Mouse (Mus musculus) testis, adult 2 months (tissue): Measurements from ENCODE around the gene Tle3.

Experiments
- CTCF ChIP-seq: fragments of 200-500 bp; IDR thresholded peaks from 2 replicates; pipeline ENCODE4 v1.5.1; 2012; ENCODE audit warnings: low read depth, mild to moderate bottlenecking, inconsistent platforms, low read length, moderate library complexity; ENCODE audit not compliant: control insufficient read depth, insufficient read depth, insufficient replicate concordance
- POLR2A ChIP-seq: fragments of 200-500 bp; IDR thresholded peaks from 2 replicates; pipeline ENCODE4 v1.6.1; 2012; ENCODE audit warnings: low read depth, mild to moderate bottlenecking, inconsistent platforms, low read length, moderate library complexity; ENCODE audit not compliant: control insufficient read depth

DNA sequence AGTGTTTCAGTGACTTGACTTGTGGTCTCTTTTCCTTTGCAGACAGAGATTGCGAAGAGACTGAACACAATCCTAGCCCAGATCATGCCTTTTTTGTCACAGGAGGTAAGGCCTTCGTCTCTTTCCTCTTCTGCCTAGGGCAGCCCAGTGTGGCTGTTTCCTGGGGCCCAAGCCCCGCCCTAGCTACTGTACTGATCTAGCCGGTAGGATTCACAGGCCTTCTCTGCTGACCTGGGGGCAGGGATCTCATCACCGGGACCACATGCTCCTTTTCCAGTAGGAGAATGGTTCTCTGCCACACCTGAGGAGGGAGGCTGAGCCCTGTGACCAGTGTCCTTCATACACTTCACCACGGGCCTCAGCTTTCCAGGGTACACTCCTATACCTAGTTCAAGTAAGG lies 21.0 kb downstream of the Tle3 start:
- TF ChIP-seq CTCF (no peak), POLR2A (no peak)
